Mouse (Mus musculus) ES-Bruce4 (cell line): ENCODE measurements around the gene Car6. TPM values are rescaled to one million over a fixed set of nuclear protein-coding genes. Genes with fewer than 3 reads are reported as not detected.

Source experiments
- H3K27ac ChIP-seq: 2 replicates; pipeline ENCODE4 v1.5.1; 2012; ENCODE audit warnings: low read length, inconsistent platforms; ENCODE audit not compliant: insufficient read depth
- H3K27me3 ChIP-seq: 2 replicates; pipeline ENCODE4 v1.6.1; 2012; ENCODE audit warnings: mild to moderate bottlenecking, low read length, inconsistent platforms; ENCODE audit not compliant: control insufficient read depth, poor library complexity, insufficient read depth, severe bottlenecking
- H3K36me3 ChIP-seq: 2 replicates; pipeline ENCODE4 v1.6.1; 2012; ENCODE audit warnings: inconsistent platforms, mild to moderate bottlenecking, low read length, moderate library complexity; ENCODE audit not compliant: control insufficient read depth, poor library complexity, insufficient read depth, severe bottlenecking
- H3K4me1 ChIP-seq: one replicate; pipeline ENCODE4 v1.8.1; 2011; ENCODE audit warnings: low read length; ENCODE audit not compliant: control insufficient read depth, insufficient read depth
- H3K4me3 ChIP-seq: 2 replicates; pipeline ENCODE4 v1.5.1; 2011; ENCODE audit warnings: low read depth, mild to moderate bottlenecking, low read length
- H3K9ac ChIP-seq: 2 replicates; pipeline ENCODE4 v1.6.1; 2012; ENCODE audit warnings: low read depth, mild to moderate bottlenecking, inconsistent platforms; ENCODE audit not compliant: poor library complexity, severe bottlenecking
- H3K9me3 ChIP-seq: replicated peaks from 2 replicates; pipeline ENCODE4 v1.6.1; 2012; ENCODE audit warnings: mild to moderate bottlenecking, low read length, inconsistent platforms; ENCODE audit not compliant: control insufficient read depth, poor library complexity, insufficient read depth, severe bottlenecking
- CTCF ChIP-seq: IDR thresholded peaks from one replicate; pipeline ENCODE4 v1.8.1; 2011; ENCODE audit warnings: low read depth, low read length
- EP300 ChIP-seq: IDR thresholded peaks from 2 replicates; pipeline ENCODE4 v1.6.1; 2011; ENCODE audit warnings: low read depth, low read length; ENCODE audit not compliant: insufficient read depth
- POLR2A ChIP-seq: IDR thresholded peaks from one replicate; pipeline ENCODE4 v1.8.1; 2011; ENCODE audit warnings: low read length; ENCODE audit not compliant: insufficient read depth
- polyA plus RNA-seq: library from polyadenylated mRNA; stranded (reverse); fragments of >200 nt; gene quantifications from 2 replicates; pipeline ENCODE4 v1.2.4, GENCODE M21; 2011; ENCODE audit warnings: low read depth; ENCODE audit not compliant: missing spikeins, insufficient read depth, insufficient read length

Car6 gene
- not detected in 2 replicates for polyA plus RNA-seq

- TF ChIP-seq CTCF (no peak), POLR2A (no peak), EP300 (no peak)
- no peak within 1 kb of the TSS for H3K9ac ChIP-seq
- no peaks in the 10 kb centered on the region for H3K4me1 ChIP-seq
- H3K36me3 ChIP-seq: no peaks in the 10 kb centered on the region
- no peak within 1 kb of the TSS for H3K27ac ChIP-seq
- no peak within 1 kb of the TSS for H3K4me3 ChIP-seq
- H3K9me3 ChIP-seq: no peaks in the 10 kb centered on the region
- H3K27me3 ChIP-seq: no peaks in the 10 kb centered on the region
These were observed at the start of gene Car6 for GRCm38 (mm10) chr4:150201232-150201631. Gene Car6, minus strand, starts transcription at chr4:150201332.

- no peak overlapping the region for H3K4me3 ChIP-seq
- TF ChIP-seq POLR2A (no peak), CTCF (no peak), EP300 (no peak)
- H3K9me3 ChIP-seq: no peaks in the 10 kb centered on the region
- no peak overlapping the region for H3K9ac ChIP-seq
- peaks cover 47% of the 10 kb centered on the region for H3K36me3 ChIP-seq
- no peaks in the 10 kb centered on the region for H3K27me3 ChIP-seq
- H3K27ac ChIP-seq: no peak overlapping the region
- no peaks in the 10 kb centered on the region for H3K4me1 ChIP-seq
These were observed 48.7 kb upstream of the Car6 start for GRCm38 (mm10) chr4:150249731-150250270.

- H3K4me3 ChIP-seq: no peak overlapping the region
- no peak overlapping the region for H3K9ac ChIP-seq
- peaks cover 55% of the 10 kb centered on the region for H3K36me3 ChIP-seq
- TF ChIP-seq CTCF: no peak
- no peak for TF ChIP-seq POLR2A
- no peaks in the 10 kb centered on the region for H3K4me1 ChIP-seq
- no peak overlapping the region for H3K27ac ChIP-seq
- H3K27me3 ChIP-seq: no peaks in the 10 kb centered on the region
- no peaks in the 10 kb centered on the region for H3K9me3 ChIP-seq
These were observed 47.8 kb upstream of the Car6 start for GRCm38 (mm10) chr4:150248917-150249316.

- H3K4me3 ChIP-seq: no peak overlapping the region
- no peak overlapping the region for H3K27ac ChIP-seq
- no peaks in the 10 kb centered on the region for H3K9me3 ChIP-seq
- no peaks in the 10 kb centered on the region for H3K4me1 ChIP-seq
- TF ChIP-seq CTCF (peak; percentile 95), EP300 (no peak), POLR2A (no peak)
- no peak overlapping the region for H3K9ac ChIP-seq
- no peaks in the 10 kb centered on the region for H3K27me3 ChIP-seq
- H3K36me3 ChIP-seq: peaks cover 64% of the 10 kb centered on the region
These were observed 46.9 kb upstream of the Car6 start for GRCm38 (mm10) chr4:150248009-150248408.

- Histone ChIP-seq H3K36me3 (peaks cover 86% of the 10 kb centered on the region), H3K4me1 (peaks cover 6% of the 10 kb centered on the region), H3K9me3 (no peaks in the 10 kb centered on the region), H3K4me3 (no peak overlapping the region), H3K9ac (no peak overlapping the region), H3K27me3 (no peaks in the 10 kb centered on the region), H3K27ac (0 out of 2 replicates have a peak overlapping the region, but pooled peaks have one; percentile 14)
- TF ChIP-seq POLR2A (no peak), EP300 (no peak), CTCF (no peak)
These were observed 44.7 kb upstream of the Car6 start for GRCm38 (mm10) chr4:150245876-150246275.

DNA sequence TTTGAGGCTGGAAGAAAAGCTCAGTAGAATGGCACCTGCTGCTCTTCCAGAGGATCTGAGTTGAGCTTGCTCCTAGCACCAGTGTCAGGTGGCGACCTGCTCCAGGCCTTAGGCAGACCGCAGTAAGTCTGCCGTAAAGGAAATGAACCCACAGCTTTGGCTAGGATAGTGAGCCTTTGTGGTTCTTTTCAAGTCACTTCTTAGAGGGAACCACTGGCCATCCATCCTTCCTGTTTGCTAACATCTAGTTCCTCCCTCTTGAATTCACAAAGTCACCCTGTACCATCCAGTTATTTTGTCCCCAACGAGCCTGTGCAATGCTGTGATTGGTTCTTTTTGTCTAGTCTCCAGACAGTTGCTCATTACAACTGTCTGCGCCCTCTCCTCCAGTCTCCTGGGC is 41.6 kb upstream of the Car6 start:
- Histone ChIP-seq H3K27me3 (no peaks in the 10 kb centered on the region), H3K9me3 (no peaks in the 10 kb centered on the region), H3K9ac (no peak overlapping the region), H3K4me1 (peaks cover 6% of the 10 kb centered on the region), H3K27ac (no peak overlapping the region), H3K36me3 (peaks cover 86% of the 10 kb centered on the region), H3K4me3 (no peak overlapping the region)
- TF ChIP-seq CTCF: no peak
- no peak for TF ChIP-seq POLR2A
